Mouse (Mus musculus): ENCODE data around the gene Bicc1.

GRCm38 (mm10) chr10:71117766-71118165 is 41.7 kb downstream of the Bicc1 start:
- TF ChIP-seq CTCF (conservative IDR thresholded peaks at IDR 0.05; ENCODE audit: low read length), result no peak
- TF ChIP-seq NANOG (IDR thresholded peaks at IDR 0.05; ENCODE audit: borderline replicate concordance, low read length), result no peak
- TF ChIP-seq POU5F1 (IDR thresholded peaks at IDR 0.05; ENCODE audit: borderline replicate concordance, low read length), result no peak

All from E14TG2a.4 (cell line).